Mouse (Mus musculus) heart, adult 8-10 months (tissue): ENCODE measurements around the gene Trim7. TPM values are rescaled to one million over a fixed set of nuclear protein-coding genes. Genes with fewer than 3 reads are reported as not detected.
"Not testable (repeated sequence)": the region's sequence is repeated elsewhere in the genome, so short reads cannot be mapped to it uniquely, and the experiment has no call there.

Source experiments
- DNase-seq: peaks from one replicate; pipeline ENCODE4 v3.0.0; 2022; ENCODE audit warnings: low spot score
- total RNA-seq, 4 experiments: library from RNA; stranded (reverse); gene quantifications; 2 replicates each; pipeline ENCODE4 v1.2.4; 2022

Gene Trim7
- total RNA-seq, 4 experiments from 2014 or later = 15.6 to 31.7 (median 17.5) TPM

GRCm38 (mm10) chr11:48801831-48802772, 23.8 kb upstream of the Trim7 start:
- DNase-seq = no peak

DNA sequence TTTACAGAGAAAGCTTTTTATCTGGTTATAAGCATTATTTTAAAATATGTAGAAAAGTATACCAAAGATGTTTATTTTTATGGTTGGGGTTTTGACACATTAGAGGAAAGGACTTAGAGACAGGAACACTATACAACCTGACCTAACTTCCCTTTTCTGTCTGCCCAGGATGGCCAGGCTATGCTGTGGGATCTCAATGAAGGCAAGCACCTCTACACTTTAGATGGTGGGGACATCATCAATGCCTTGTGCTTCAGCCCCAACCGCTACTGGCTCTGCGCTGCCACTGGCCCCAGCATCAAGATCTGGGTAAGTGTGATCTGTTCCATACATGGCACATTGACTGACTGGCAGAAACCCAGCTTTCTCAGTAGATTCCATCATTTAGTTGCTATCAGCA, 22.0 kb upstream of the Trim7 start:
- no peak for DNase-seq

DNA sequence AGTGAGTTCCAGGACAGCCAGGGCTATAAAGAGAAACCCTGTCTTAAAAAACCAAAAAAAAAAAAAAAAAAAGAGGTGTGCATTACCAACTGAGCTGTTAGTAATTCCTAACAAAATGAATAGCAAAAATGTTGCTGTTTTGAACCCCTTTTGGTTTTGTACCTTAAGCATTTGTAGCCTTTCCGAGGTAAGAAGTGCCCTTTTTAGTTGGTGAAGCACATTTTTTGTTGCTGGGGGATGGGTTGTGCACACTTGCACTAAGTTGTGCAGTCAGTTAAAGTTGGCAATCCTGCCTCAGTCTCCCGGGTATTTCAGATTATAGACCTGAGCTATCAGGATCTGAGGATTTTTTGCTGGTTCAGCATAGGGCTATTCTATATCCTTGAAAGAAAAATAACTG, 21.0 kb upstream of the Trim7 start:
- DNase-seq = no peak

GRCm38 (mm10) chr11:48806856-48807562, 18.9 kb upstream of the Trim7 start:
- no peak for DNase-seq

GRCm38 (mm10) chr11:48807563-48808303, 18.2 kb upstream of the Trim7 start:
- DNase-seq = no peak

GRCm38 (mm10) chr11:48808304-48808646, 17.7 kb upstream of the Trim7 start:
- no peak for DNase-seq

DNA sequence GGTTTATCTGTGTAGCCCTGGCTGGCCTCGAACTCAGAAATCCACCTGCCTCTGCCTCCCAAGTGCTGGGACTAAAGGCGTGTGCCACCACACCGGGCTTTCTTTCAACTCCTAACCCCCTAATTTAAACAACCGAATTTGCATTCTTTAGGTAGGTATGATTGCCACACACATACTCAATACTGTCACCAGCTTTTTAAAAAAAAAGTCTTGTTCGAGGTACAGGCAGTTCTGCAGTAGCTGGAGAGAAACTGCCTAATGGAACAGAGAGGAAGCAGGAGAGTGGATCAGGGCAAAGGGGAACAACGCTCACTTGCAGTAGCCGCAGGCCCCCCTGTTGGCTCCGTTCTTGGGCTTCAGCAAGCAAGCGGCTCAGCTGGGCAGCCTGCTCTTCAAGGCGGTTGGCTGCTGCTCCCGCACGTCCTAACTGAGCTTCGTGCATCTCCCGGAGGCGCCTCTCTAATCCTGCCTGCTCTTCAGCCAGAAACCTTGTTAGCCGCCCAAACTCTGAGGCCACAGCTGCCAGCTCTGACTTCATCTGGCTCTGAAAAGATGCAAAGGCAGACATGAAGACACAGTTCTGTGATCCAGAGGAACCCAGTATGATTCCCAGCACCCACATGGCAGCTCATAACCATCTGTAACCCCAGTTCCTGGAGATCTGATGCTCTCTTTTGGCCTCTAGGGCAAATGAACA, 17.1 kb upstream of the Trim7 start:
- no peak for DNase-seq

GRCm38 (mm10) chr11:48809434-48809830, 16.5 kb upstream of the Trim7 start:
- no peak for DNase-seq

- DNase-seq = no peak
These were observed 15.8 kb upstream of the Trim7 start for GRCm38 (mm10) chr11:48810142-48810541.

GRCm38 (mm10) chr11:48813782-48814181, 12.2 kb upstream of the Trim7 start:
- no peak for DNase-seq

GRCm38 (mm10) chr11:48815851-48816250, 10.1 kb upstream of the Trim7 start:
- DNase-seq = no peak

DNA sequence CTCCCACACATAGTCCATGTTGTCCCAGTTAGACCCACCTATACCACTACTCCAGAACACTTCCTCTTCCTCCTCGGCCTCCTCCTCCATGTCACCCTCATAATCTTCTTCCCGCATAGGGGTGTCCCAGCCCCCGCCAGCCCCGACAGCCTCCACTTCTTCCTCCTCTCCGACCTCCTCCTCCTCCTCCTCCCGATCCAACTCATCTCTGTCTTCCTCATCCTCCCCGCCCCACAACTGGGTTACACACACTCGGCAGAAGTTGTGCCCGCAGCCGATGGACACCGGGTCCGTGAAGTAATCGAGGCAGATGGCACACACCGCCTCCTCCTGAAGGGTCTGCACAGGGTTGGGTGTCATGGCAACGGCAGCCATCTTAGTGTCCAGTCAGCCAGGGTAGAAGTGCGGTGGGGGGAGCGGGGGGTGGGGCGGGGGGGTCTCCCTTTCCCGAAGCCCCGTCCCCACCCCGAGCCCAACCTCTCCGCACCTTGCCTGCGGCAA, 9.6 kb upstream of the Trim7 start:
- DNase-seq = no peak

DNA sequence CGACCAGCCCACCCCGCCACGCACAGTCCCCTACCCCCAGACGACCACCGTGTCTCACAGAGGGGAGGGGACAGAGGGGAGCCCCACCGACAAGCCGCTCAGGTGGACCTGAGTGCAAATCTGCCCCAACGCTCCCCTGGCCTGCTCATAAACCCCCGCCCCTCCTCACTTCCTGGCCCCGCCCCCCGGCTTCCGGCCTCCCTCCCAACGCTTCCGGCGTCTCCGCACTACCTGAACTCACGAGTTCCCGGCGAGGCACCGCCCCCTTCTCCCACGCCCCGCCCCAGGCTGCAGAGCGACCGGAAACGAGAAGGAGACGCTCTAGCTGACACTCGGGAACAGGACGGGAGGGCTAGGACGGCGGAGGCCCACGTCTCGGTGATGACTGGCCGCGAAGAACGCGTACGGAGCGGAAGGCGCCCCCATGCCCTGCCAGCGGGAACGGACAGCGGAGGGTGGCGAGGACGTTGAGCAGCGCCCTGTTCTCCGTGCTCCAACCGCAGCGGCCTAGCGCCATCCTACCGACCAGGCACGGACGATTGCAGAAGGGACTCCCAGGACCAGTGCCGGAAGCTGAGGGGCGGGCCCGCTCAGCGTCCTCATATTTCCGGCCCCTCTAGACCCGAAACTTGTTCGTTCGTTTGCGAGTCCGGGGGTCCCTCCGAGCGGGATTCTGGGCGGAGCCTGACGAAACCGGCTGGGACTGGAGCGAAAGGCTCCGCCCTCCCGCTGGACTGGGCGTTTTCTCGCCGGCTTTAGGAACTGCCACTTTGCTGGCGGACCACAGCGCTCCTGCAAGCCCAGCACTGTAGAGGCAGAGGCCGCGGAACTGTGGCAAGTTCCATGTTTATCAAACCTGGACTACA, 8.9 kb upstream of the Trim7 start, which contains the start of gene Trim41:
TSS of gene Trim41 (minus strand) at position 554 of the 866 bp plus-strand sequence.
- DNase-seq = peak; percentile 98

- DNase-seq = no peak
These were observed 8.1 kb upstream of the Trim7 start for GRCm38 (mm10) chr11:48817794-48818193.

DNA sequence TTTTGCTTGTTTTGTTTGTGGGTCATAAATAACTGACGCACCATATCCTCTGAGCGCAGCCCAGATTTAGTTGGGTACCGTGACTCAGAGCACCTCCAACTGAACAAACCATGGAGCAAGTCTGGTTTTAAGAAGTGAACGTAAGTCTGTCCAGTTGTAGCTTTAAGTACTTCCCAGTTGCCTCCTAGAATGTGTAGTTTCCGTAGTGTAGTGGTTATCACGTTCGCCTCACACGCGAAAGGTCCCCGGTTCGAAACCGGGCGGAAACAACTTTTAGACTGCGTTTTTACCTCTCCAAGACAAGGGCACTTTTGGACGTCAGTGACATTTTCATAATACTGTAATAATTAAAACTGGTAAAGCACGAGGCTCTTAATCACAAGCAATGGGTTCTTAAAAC, 7.6 kb upstream of the Trim7 start:
- DNase-seq = peak; percentile 95

DNA sequence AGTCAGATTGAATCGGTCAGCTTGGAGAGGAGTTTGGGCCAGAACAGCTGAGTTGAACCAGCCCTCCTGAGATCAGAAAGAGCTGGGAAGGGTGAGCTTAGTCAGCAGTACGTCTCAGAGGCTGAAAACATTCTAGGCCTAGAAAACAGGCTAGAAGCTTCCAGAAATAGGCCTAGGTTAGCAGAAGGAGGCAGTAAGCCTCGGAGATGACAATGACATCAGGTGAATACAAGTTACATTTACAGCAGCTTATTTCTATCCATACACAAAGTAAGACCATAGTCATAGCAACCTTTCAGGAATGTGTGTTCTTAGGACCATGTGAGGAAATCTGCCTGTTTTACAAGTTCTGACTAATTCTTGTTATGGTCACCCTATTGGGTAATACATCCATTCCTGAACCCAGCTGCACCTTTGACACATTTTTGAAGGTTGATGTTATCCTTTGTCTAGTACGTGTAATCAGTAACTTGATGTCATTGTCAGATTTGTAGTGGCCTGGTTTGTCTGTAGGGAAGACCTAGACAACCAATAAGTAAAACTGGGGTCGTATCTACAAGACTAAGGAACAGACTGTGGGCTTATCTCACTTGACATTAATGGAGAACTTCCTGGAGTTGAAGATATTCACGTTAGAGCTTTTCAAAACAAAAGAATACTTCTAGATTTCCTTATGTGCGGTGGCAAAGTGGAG, 6.2 kb upstream of the Trim7 start:
- DNase-seq = no peak

GRCm38 (mm10) chr11:48820308-48820674, 5.6 kb upstream of the Trim7 start:
- DNase-seq = no peak

- not testable (repeated sequence) for DNase-seq
These were observed 4.6 kb upstream of the Trim7 start for GRCm38 (mm10) chr11:48821299-48821698.

GRCm38 (mm10) chr11:48822768-48823512, 3.0 kb upstream of the Trim7 start:
- DNase-seq = no peak
